Mouse (Mus musculus): ENCODE results near the gene Cd2. TPM values are rescaled to one million over a fixed set of nuclear protein-coding genes. Genes with fewer than 3 reads are reported as not detected.

Cd2 gene
- total RNA-seq, 2 experiments from 2014 or later: 0.29 TPM; not detected in 1

DNA sequence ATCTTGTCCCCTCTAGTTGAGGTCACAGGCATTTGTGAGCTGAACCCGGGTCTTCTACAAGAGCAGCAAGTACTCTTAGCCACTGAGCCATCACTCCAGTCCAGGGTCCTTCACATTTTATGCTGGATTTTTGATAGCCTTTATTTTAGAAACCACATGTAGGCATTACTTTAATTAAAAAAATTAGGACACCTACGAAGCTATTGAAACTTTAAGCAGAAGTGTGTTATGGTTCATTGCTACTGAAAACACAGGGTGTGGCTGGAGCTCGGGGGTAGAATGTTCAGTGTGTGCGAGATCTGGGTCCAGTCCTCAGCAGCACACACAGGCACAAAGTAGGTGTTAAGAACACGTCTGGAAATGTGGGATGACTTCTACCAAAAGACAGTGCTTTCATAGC lies 59.7 kb downstream of the Cd2 start:
- no peak for DNase-seq

Other genes starting within 250 kb of the Cd2 start
- 10 to 100 TPM; 14.9 to 17.0 TPM for gene Ptgfrn, start 177.7 kb downstream of the Cd2 start, total RNA-seq (2021)
- gene Igsf3, start 89.1 kb upstream of the Cd2 start, total RNA-seq (2021): 1 to 10 TPM; 3.6 to 4.1 TPM